In the genomic region with DNA sequence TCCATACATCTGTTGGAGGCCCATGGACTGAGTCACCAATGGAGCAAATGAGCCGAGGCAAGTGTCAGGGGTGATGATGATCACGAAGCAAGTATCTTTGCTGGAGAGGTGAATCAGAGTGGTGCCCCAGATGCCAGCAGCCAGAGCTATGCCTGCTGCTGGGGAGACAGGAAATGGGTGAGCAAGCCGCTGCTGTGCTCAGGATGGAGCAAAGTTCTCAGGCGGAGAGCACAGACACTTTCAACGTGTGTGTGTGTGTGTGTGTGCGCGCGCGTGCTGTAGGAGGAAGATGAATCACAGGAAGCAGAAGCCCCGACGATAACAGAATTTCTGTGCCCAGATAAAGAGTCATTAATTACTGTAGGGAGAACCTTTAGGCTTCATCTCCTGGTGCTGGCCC, we compare ENCODE assay signal across 13 mouse cellular contexts. TPM values are rescaled to one million over a fixed set of nuclear protein-coding genes. Genes with fewer than 3 reads are reported as not detected.
DNase-seq lines count a peak whose midpoint lies in the region; ATAC-seq and TF ChIP-seq lines count a peak whose summit lies in the region.
"Had no signal": no experiment of that assay in that cellular context is flagged by ENCODE, and none has a peak within 500 bp of the region (broad histone marks: within the 10 kb centered on the region; RNA-seq: fewer than 3 reads in every experiment).

No protein-coding gene starts in this region.

- ATAC-seq in hematopoietic stem cell, adult 5-6 weeks (replicated peaks in 1 of 2; ENCODE audit: insufficient read depth in 1 of 2, low FRiP score in 2 of 2, low TSS enrichment in 1 of 2, low read depth in 1 of 2, poor library complexity in 2 of 2, severe bottlenecking in 2 of 2): peak; percentile 84 to 89

- H3ac ChIP-seq in myocyte (ENCODE audit: control insufficient read depth, insufficient read length): no peak overlapping the region

- H3K36me3 ChIP-seq in myocyte (ENCODE audit: control insufficient read depth, insufficient read depth): no peaks in the 10 kb centered on the region

- peak overlapping the region; percentile 44 for H3K4me2 ChIP-seq in myocyte (ENCODE audit: low read depth)

- H3K79me2 ChIP-seq in myocyte (ENCODE audit: control insufficient read depth, insufficient read depth): no peaks in the 10 kb centered on the region

- no peak overlapping the region for H3K4me3 ChIP-seq in myocyte
- H3K4me3 ChIP-seq: erythroblast, embryonic 14.5 days had no signal

- peak; percentile 14 to 33 for DNase-seq in spleen, adult 18-20 months
- DNase-seq in spleen, postnatal 14 days (ENCODE audit: low spot score in 2 of 2): no peak
- DNase-seq in cerebellum, postnatal 10 days: no peak
- DNase-seq in embryo, embryonic 10.5 days (ENCODE audit: low spot score): no peak
- DNase-seq in MN1 (ENCODE audit: low spot score): no peak
- DNase-seq: cerebellum, adult 8-10 months had no signal

- H3K27me3 ChIP-seq in myocyte (ENCODE audit: control insufficient read depth, insufficient read depth, insufficient read length): peaks cover 6% of the 10 kb centered on the region

- TF ChIP-seq POLR2A in myocyte (IDR thresholded peaks at IDR 0.05; ENCODE audit: insufficient read length, low read depth): no peak

TF ChIP-seq in myocyte, 11 proteins besides CTCF, POLR2A, EP300 and RAD21:
- TF ChIP-seq CEBPB (IDR thresholded peaks at IDR 0.05; ENCODE audit: insufficient read depth, poor library complexity, severe bottlenecking) (no peak), TCF12 (IDR thresholded peaks at IDR 0.05; ENCODE audit: insufficient read depth, poor library complexity, severe bottlenecking) (no peak), SRF (IDR thresholded peaks at IDR 0.05; ENCODE audit: control insufficient read depth, insufficient read length, low read depth) (no peak), TCF3 (IDR thresholded peaks at IDR 0.05; ENCODE audit: insufficient read length, low read depth) (no peak), E2F4 (IDR thresholded peaks at IDR 0.05; ENCODE audit: insufficient read depth) (no peak), MYOD1 (IDR thresholded peaks at IDR 0.05; ENCODE audit: control insufficient read depth in 1 of 3, insufficient read length in 2 of 3, low read depth in 2 of 3) (no peak), MYOG (IDR thresholded peaks at IDR 0.05; ENCODE audit: control insufficient read depth in 1 of 3, insufficient read depth in 1 of 3, insufficient read length in 2 of 3, low read depth in 2 of 3) (no peak), USF1 (IDR thresholded peaks at IDR 0.05; ENCODE audit: low read depth) (no peak), REST (IDR thresholded peaks at IDR 0.05; ENCODE audit: insufficient read depth, insufficient read length) (no peak), POLR2AphosphoS2 (IDR thresholded peaks at IDR 0.05; ENCODE audit: insufficient read length, low read depth) (no peak)

RNA-seq across cellular contexts. Expression of gene Dntt, which starts 1.9 kb away (rescaled TPM):
- total RNA-seq in hematopoietic stem cell, adult 5-6 weeks (2017): 467 and 604 TPM in 2 replicates
- 0.02 TPM for polyA plus RNA-seq in myocyte (2012; fragmentation: generic; extraction: Trizol)
- total RNA-seq: left cerebral cortex, adult 18-20 months had no signal
- polyA plus RNA-seq: erythroblast, embryonic 14.5 days; intestine, embryonic 14.5 days had no signal

RNA-seq across cellular contexts. Expression of gene Blnk, which starts 36.7 kb away (rescaled TPM):
- 3.5 and 4.1 TPM in 2 replicates for total RNA-seq in hematopoietic stem cell, adult 5-6 weeks (2017)
- 3.3 TPM for polyA plus RNA-seq in myocyte (2012; fragmentation: generic; extraction: Trizol)
- polyA plus RNA-seq: erythroblast, embryonic 14.5 days had no signal

RNA-seq across cellular contexts. Expression of gene Opalin, which starts 45.9 kb away (rescaled TPM):
- not detected in 2 replicates for total RNA-seq in hematopoietic stem cell, adult 5-6 weeks (2017)
- polyA plus RNA-seq in myocyte (2012; fragmentation: generic; extraction: Trizol): not detected
- polyA plus RNA-seq: erythroblast, embryonic 14.5 days; gonadal fat pad, adult 2 months; intestine, embryonic 14.5 days; urinary bladder, adult 2 months had no signal

Comparison
In these comparisons a context has a peak if more than half of its experiments do, and no peak if none do; other contexts are left out.
1. DNase-seq: peak in spleen, adult 18-20 months (2 of 2); none in spleen, postnatal 14 days (0 of 2), cerebellum, postnatal 10 days (0 of 2), embryo, embryonic 10.5 days (single experiment) and MN1 (single experiment).